Mouse (Mus musculus): ENCODE data around the gene Gstt2.

DNA sequence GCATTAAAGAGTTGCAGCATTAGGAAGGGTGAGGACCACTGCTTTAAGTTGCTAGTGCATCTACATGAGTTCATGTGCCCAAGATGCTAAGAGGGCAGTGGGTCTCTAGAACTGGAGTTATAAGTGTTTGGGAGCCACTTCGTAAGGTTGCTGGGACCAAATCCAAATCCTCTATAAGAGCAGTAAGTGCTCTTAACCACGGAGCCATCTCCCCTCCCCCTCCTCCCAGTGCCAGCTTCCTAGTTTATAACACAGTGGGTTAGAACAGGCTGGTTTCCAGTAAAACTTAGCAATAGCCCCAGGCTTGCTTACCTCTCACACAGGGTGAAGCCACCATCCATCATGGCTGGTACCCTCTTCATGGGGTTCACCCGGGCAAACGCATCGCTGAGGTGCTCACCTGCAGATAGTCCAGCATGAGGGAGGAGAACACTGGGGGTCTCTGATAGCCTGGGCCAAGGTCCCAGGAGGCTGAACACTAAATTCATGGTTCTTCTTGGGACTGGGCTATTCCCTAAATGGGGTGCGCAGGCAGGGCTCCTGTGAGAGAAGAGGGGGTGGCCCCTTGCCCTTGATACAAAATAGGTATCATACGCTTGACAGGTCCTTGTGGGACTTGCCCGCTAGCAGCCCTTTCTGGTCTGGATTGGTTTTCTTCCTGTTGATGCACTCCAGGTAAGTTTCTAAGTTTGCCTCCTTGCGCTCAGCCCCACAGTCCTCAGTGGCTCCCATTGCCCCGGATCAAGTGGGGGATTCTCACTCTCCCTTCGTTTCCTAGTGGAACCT lies 40.3 kb downstream of the Gstt2 start:
- TF ChIP-seq CTCF (IDR thresholded peaks at IDR 0.05; ENCODE audit: insufficient read depth, low read depth, low read length): no peak
- no peak for TF ChIP-seq POLR2A (IDR thresholded peaks at IDR 0.05; ENCODE audit: insufficient read depth, low read depth, low read length)
